7 mouse cellular contexts compared by ENCODE assay signal in genomic region chr7:123368187-123368586, GRCm38 (mm10). TPM values are rescaled to one million over a fixed set of nuclear protein-coding genes. Genes with fewer than 3 reads are reported as not detected.
DNase-seq lines count a peak whose midpoint lies in the region; ATAC-seq and TF ChIP-seq lines count a peak whose summit lies in the region.

No protein-coding gene starts in this region.

- H3K4me2 ChIP-seq in lung, embryonic 14.5 days, result peak overlapping the region; percentile 87
- H3K4me2 ChIP-seq in limb, embryonic 12.5 days, result peak overlapping the region; percentile 78

- H3K9me3 ChIP-seq in lung, embryonic 14.5 days (ENCODE audit: low read depth, low read length), result no peaks in the 10 kb centered on the region
- H3K9me3 ChIP-seq in forebrain, embryonic 10.5 days, result peaks cover 6% of the 10 kb centered on the region; the same call in 1 of the 2 replicates
- H3K9me3 ChIP-seq in limb, embryonic 12.5 days, result no peaks in the 10 kb centered on the region

- WGBS in lung, embryonic 14.5 days, result 78% methylated on average over 2 of the region's 2 CpGs
- WGBS in forebrain, embryonic 10.5 days, result 88% methylated on average over 2 of the region's 2 CpGs
- WGBS in limb, embryonic 12.5 days, result 84% methylated on average over 2 of the region's 2 CpGs

- H3K27me3 ChIP-seq in lung, embryonic 14.5 days (ENCODE audit: insufficient read depth, low read length), result no peaks in the 10 kb centered on the region
- H3K27me3 ChIP-seq in forebrain, embryonic 10.5 days (ENCODE audit: poor library complexity, severe bottlenecking), result no peaks in the 10 kb centered on the region
- no peaks in the 10 kb centered on the region for H3K27me3 ChIP-seq in limb, embryonic 12.5 days
- H3K27me3 ChIP-seq in splenic B cell, adult 2 months (ENCODE audit: control insufficient read depth, insufficient read depth, low read length, poor library complexity, severe bottlenecking), result no peaks in the 10 kb centered on the region

- no peaks in the 10 kb centered on the region for H3K36me3 ChIP-seq in lung, embryonic 14.5 days (ENCODE audit: insufficient read depth)
- H3K36me3 ChIP-seq in forebrain, embryonic 10.5 days (replicated peaks), result peaks cover 11% of the 10 kb centered on the region
- H3K36me3 ChIP-seq in limb, embryonic 12.5 days, result no peaks in the 10 kb centered on the region
- H3K36me3 ChIP-seq in splenic B cell, adult 2 months (ENCODE audit: control insufficient read depth, insufficient read depth, low read length, poor library complexity, severe bottlenecking), result peaks cover 2% of the 10 kb centered on the region; the same call in 1 of the 2 replicates

- no peak for DNase-seq in lung, embryonic 14.5 days
- no peak for DNase-seq in lung, postnatal 14 days
- no peak for DNase-seq in forebrain, embryonic 10.5 days (ENCODE audit: extremely low spot score, low spot score)
- peak; percentile 42 for DNase-seq in splenic B cell, adult 2 months (ENCODE audit: low read depth, low spot score)
- no peak for DNase-seq in c-Kit-positive CD71-positive TER-119-positive erythroid progenitor cells, embryonic 14.5 days (ENCODE audit: low spot score)

- no peak for ATAC-seq in lung, embryonic 14.5 days (ENCODE audit: insufficient read depth)
- no peak for ATAC-seq in limb, embryonic 12.5 days (ENCODE audit: insufficient number of reproducible peaks, insufficient read depth, low FRiP score, low TSS enrichment, low read depth)
- ATAC-seq in frontal cortex, adult (ENCODE audit: low TSS enrichment), result no peak

- peaks cover 6% of the 10 kb centered on the region; the same call in 1 of the 2 replicates for H3K4me1 ChIP-seq in lung, embryonic 14.5 days (ENCODE audit: insufficient read depth)
- H3K4me1 ChIP-seq in forebrain, embryonic 10.5 days, result peaks cover 45% of the 10 kb centered on the region
- peaks cover 41% of the 10 kb centered on the region for H3K4me1 ChIP-seq in limb, embryonic 12.5 days (replicated peaks)

- no peak overlapping the region for H3K27ac ChIP-seq in lung, embryonic 14.5 days (ENCODE audit: low read depth)
- no peak overlapping the region for H3K27ac ChIP-seq in forebrain, embryonic 10.5 days
- H3K27ac ChIP-seq in limb, embryonic 12.5 days, result no peak overlapping the region

- peak overlapping the region; percentile 88; the same call in 1 of the 2 replicates for H3K9ac ChIP-seq in lung, embryonic 14.5 days
- H3K9ac ChIP-seq in limb, embryonic 12.5 days (replicated peaks), result 0 out of 2 replicates have a peak overlapping the region, but pooled peaks have one; percentile 18

- no peak for TF ChIP-seq CTCF in lung, embryonic 14.5 days (IDR thresholded peaks at IDR 0.05; ENCODE audit: low read depth)

- H3K4me3 ChIP-seq in lung, embryonic 14.5 days (ENCODE audit: low read depth, low read length), result peak overlapping the region; percentile 85
- peak overlapping the region; percentile 77 for H3K4me3 ChIP-seq in forebrain, embryonic 10.5 days
- H3K4me3 ChIP-seq in limb, embryonic 12.5 days (replicated peaks), result peak overlapping the region; percentile 74

RNA-seq across cellular contexts. Expression of gene Lcmt1, which starts 1.4 kb away (rescaled TPM):
- polyA plus RNA-seq in lung, embryonic 14.5 days (2014; fragmentation: Nextera tagmentation; extraction: Ambion mirVana), result 43.9 and 46.8 TPM in 2 replicates
- polyA plus RNA-seq in forebrain, embryonic 10.5 days (2016; fragmentation: Nextera tagmentation; extraction: Ambion mirVana), result 52.0 and 54.6 TPM in 2 replicates
- polyA plus RNA-seq in limb, embryonic 12.5 days (2016; fragmentation: Nextera tagmentation; extraction: Ambion mirVana), result 50.7 and 52.7 TPM in 2 replicates

RNA-seq across cellular contexts. Expression of gene Arhgap17, which starts 1.5 kb away (rescaled TPM):
- 26.1 and 27.1 TPM in 2 replicates for polyA plus RNA-seq in lung, embryonic 14.5 days (2014; fragmentation: Nextera tagmentation; extraction: Ambion mirVana)
- 27.5 and 27.7 TPM in 2 replicates for polyA plus RNA-seq in forebrain, embryonic 10.5 days (2016; fragmentation: Nextera tagmentation; extraction: Ambion mirVana)
- 20.3 and 26.1 TPM in 2 replicates for polyA plus RNA-seq in limb, embryonic 12.5 days (2016; fragmentation: Nextera tagmentation; extraction: Ambion mirVana)
